Mouse (Mus musculus): ENCODE measurements around the gene Abhd5.

Abhd5 gene

GRCm38 (mm10) chr9:122347882-122348281, 3.5 kb upstream of the Abhd5 start:
- no peak for DNase-seq (ENCODE audit: low spot score in 2 of 2)

- no peak for DNase-seq (ENCODE audit: low spot score in 2 of 2)
Observed at GRCm38 (mm10) chr9:122349286-122349685, 2.1 kb upstream of the Abhd5 start.

- DNase-seq (ENCODE audit: low spot score in 2 of 2): peak; percentile 40 to 52
Observed at GRCm38 (mm10) chr9:122350396-122351130, 845 bp upstream of the Abhd5 start.

GRCm38 (mm10) chr9:122352025-122352392, 601 bp downstream of the Abhd5 start:
- no peak for DNase-seq (ENCODE audit: low spot score in 2 of 2)

GRCm38 (mm10) chr9:122352911-122353310, 1.5 kb downstream of the Abhd5 start:
- no peak for DNase-seq (ENCODE audit: low spot score in 2 of 2)

- DNase-seq (ENCODE audit: low spot score in 2 of 2): no peak
Observed at GRCm38 (mm10) chr9:122354240-122354639, 2.8 kb downstream of the Abhd5 start.

- no peak for DNase-seq (ENCODE audit: low spot score in 2 of 2)
Observed at GRCm38 (mm10) chr9:122357073-122357472, 5.7 kb downstream of the Abhd5 start.

GRCm38 (mm10) chr9:122357626-122358025, 6.2 kb downstream of the Abhd5 start:
- DNase-seq (ENCODE audit: low spot score in 2 of 2): no peak

- DNase-seq (ENCODE audit: low spot score in 2 of 2): no peak
Observed at GRCm38 (mm10) chr9:122364171-122364570, 12.8 kb downstream of the Abhd5 start.

GRCm38 (mm10) chr9:122370292-122370794, 18.9 kb downstream of the Abhd5 start:
- DNase-seq (ENCODE audit: low spot score in 2 of 2): no peak

- DNase-seq (ENCODE audit: low spot score in 2 of 2): no peak
Observed at GRCm38 (mm10) chr9:122372506-122372905, 21.1 kb downstream of the Abhd5 start.

- DNase-seq (ENCODE audit: low spot score in 2 of 2): no peak
Observed at GRCm38 (mm10) chr9:122372991-122373390, 21.6 kb downstream of the Abhd5 start.

- no peak for DNase-seq (ENCODE audit: low spot score in 2 of 2)
Observed at GRCm38 (mm10) chr9:122378986-122379385, 27.6 kb downstream of the Abhd5 start.

- DNase-seq (ENCODE audit: low spot score in 2 of 2): no peak
Observed at GRCm38 (mm10) chr9:122380959-122381358, 29.6 kb downstream of the Abhd5 start.

- DNase-seq (ENCODE audit: low spot score in 2 of 2): no peak
Observed at GRCm38 (mm10) chr9:122382006-122382405, 30.6 kb downstream of the Abhd5 start.

- DNase-seq (ENCODE audit: low spot score in 2 of 2): no peak
Observed at GRCm38 (mm10) chr9:122386015-122386414, 34.6 kb downstream of the Abhd5 start.

- DNase-seq (ENCODE audit: low spot score in 2 of 2): no peak
Observed at GRCm38 (mm10) chr9:122389287-122389920, 38.0 kb downstream of the Abhd5 start.

GRCm38 (mm10) chr9:122395816-122396215, 44.4 kb downstream of the Abhd5 start:
- no peak for DNase-seq (ENCODE audit: low spot score in 2 of 2)

GRCm38 (mm10) chr9:122397156-122397555, 45.7 kb downstream of the Abhd5 start:
- DNase-seq (ENCODE audit: low spot score in 2 of 2): no peak

GRCm38 (mm10) chr9:122398746-122399145, 47.3 kb downstream of the Abhd5 start:
- no peak for DNase-seq (ENCODE audit: low spot score in 2 of 2)

- no peak for DNase-seq (ENCODE audit: low spot score in 2 of 2)
Observed at GRCm38 (mm10) chr9:122401239-122401638, 49.8 kb downstream of the Abhd5 start.

GRCm38 (mm10) chr9:122410437-122411175, 59.2 kb downstream of the Abhd5 start:
- no peak for DNase-seq (ENCODE audit: low spot score in 2 of 2)

GRCm38 (mm10) chr9:122414648-122415047, 63.2 kb downstream of the Abhd5 start:
- no peak for DNase-seq (ENCODE audit: low spot score in 2 of 2)

Data from heart, adult 9 months (tissue).